Mouse (Mus musculus) cerebellum, postnatal 25 days (tissue): ENCODE results near the gene Gm26897.

Source experiments
- DNase-seq, 2 experiments: peaks; one replicate each; pipeline ENCODE4 v3.0.0; 2021; ENCODE audit warnings: mixed read lengths in 2 of 2

Gm26897 gene

GRCm38 (mm10) chr5:111750092-111750491 is 16.4 kb downstream of the Gm26897 start:
- DNase-seq = no peak

GRCm38 (mm10) chr5:111754484-111755139 is 20.9 kb downstream of the Gm26897 start:
- DNase-seq = no peak

GRCm38 (mm10) chr5:111755330-111755729 is 21.6 kb downstream of the Gm26897 start:
- DNase-seq = no peak

- no peak for DNase-seq
These were observed 27.2 kb downstream of the Gm26897 start for GRCm38 (mm10) chr5:111760721-111761480.

- DNase-seq = no peak
These were observed 27.9 kb downstream of the Gm26897 start for GRCm38 (mm10) chr5:111761574-111761973.

GRCm38 (mm10) chr5:111762085-111762484 is 28.4 kb downstream of the Gm26897 start:
- DNase-seq = peak in 1 of 2 experiments; percentile 29

- no peak for DNase-seq
These were observed 32.1 kb downstream of the Gm26897 start for GRCm38 (mm10) chr5:111765671-111766290.

GRCm38 (mm10) chr5:111766696-111767095 is 33.0 kb downstream of the Gm26897 start:
- DNase-seq = no peak

- peak in 1 of 2 experiments; percentile 5 for DNase-seq
These were observed 36.5 kb downstream of the Gm26897 start for GRCm38 (mm10) chr5:111770266-111770665.

GRCm38 (mm10) chr5:111772127-111772526 is 38.4 kb downstream of the Gm26897 start:
- no peak for DNase-seq

- DNase-seq = no peak
These were observed 39.1 kb downstream of the Gm26897 start for GRCm38 (mm10) chr5:111772591-111773406.

- DNase-seq = no peak
These were observed 39.6 kb downstream of the Gm26897 start for GRCm38 (mm10) chr5:111773407-111773733.

- DNase-seq = no peak
These were observed 42.5 kb downstream of the Gm26897 start for GRCm38 (mm10) chr5:111776246-111776645.

- no peak for DNase-seq
These were observed 44.4 kb downstream of the Gm26897 start for GRCm38 (mm10) chr5:111778093-111778492.

- DNase-seq = no peak
These were observed 46.2 kb downstream of the Gm26897 start for GRCm38 (mm10) chr5:111779776-111780485.
